Mouse (Mus musculus) liver, embryonic 12.5 days (tissue): Measurements from ENCODE around the gene Klhdc7a. TPM values are rescaled to one million over a fixed set of nuclear protein-coding genes. Genes with fewer than 3 reads are reported as not detected.
A peak's percentile ranks its signal among the peaks of the same experiment; 100 is the strongest.

Experiments
- ATAC-seq: fragments of 200-750 bp; cut with Nextera tagmentation; 2 replicates; pipeline ENCODE4 v1.8.0; 2017; ENCODE audit warnings: moderate number of reproducible peaks, mild to moderate bottlenecking, moderate library complexity
- H3K27ac ChIP-seq: fragments of 300-500 bp; sonication (generic); 2 replicates; pipeline ENCODE4 v1.5.1; 2016; ENCODE audit warnings: mild to moderate bottlenecking
- H3K27me3 ChIP-seq: fragments of 300-500 bp; sonication (generic); replicated peaks from 2 replicates; pipeline ENCODE4 v1.6.1; 2016; ENCODE audit warnings: mild to moderate bottlenecking, moderate library complexity
- H3K36me3 ChIP-seq: fragments of 300-500 bp; sonication (generic); 2 replicates; pipeline ENCODE4 v1.6.1; 2016; ENCODE audit warnings: mild to moderate bottlenecking, moderate library complexity
- H3K4me1 ChIP-seq: fragments of 300-500 bp; sonication (generic); 2 replicates; pipeline ENCODE4 v1.6.1; 2016
- H3K4me2 ChIP-seq: fragments of 300-500 bp; sonication (generic); 2 replicates; pipeline ENCODE4 v1.6.1; 2016; ENCODE audit warnings: mild to moderate bottlenecking, moderate library complexity
- H3K4me3 ChIP-seq: fragments of 300-500 bp; sonication (generic); 2 replicates; pipeline ENCODE4 v1.5.1; 2016; ENCODE audit warnings: mild to moderate bottlenecking, moderate library complexity
- H3K9ac ChIP-seq: fragments of 300-500 bp; sonication (generic); 2 replicates; pipeline ENCODE4 v1.6.1; 2016; ENCODE audit warnings: mild to moderate bottlenecking, moderate library complexity
- H3K9me3 ChIP-seq: fragments of 300-500 bp; sonication (generic); replicated peaks from 2 replicates; pipeline ENCODE4 v1.6.1; 2016; ENCODE audit warnings: mild to moderate bottlenecking, moderate library complexity
- WGBS: fragments of 180-500 bp; shearing (Covaris S2); methylation state at CpG from one replicate; pipeline ENCODE4 v1.1.7; 2016; ENCODE audit not compliant: insufficient replicate concordance; 5-methylcytosine and 5-hydroxymethylcytosine counted together
- polyA plus RNA-seq: library from polyadenylated mRNA; unstranded; fragments of >200 nt; fragmentation: Nextera tagmentation; extraction: Ambion mirVana; gene quantifications from 2 replicates; pipeline ENCODE4 v1.2.1, GENCODE M21; 2016

Klhdc7a gene
- polyA plus RNA-seq, 1 experiment from 2014 or later: 0.06 TPM

DNA sequence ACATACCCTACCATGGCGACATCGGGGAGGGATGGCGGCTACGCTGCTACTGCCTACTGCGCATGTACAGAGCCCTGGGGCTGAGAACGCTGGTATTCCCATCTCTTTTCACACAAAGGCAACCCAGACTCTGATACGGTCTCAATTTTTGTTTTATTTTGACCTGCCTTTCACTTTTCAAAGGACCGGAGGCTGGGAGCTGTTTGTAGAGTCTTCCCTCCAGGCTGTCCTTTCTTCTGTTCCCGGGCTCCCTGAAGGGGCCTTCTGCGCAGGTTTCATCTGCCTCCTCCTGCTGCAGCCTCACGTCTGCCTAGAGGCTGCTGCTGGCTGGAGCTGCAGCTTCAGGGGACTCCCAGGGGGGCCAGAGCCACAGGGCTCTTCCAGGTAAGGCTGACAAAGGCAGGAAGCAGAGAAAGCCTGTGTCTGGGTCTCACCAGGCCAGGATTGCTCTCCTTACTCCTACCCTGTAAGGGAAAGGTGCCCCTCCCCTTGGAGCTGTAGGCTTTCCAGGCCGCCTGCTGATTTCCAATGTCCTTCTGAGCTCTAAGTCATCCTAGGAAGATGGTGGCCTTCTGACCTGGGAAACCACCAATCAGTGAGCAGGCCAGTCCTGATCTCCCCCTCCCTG is 7.6 kb downstream of the Klhdc7a start:
- H3K9me3 ChIP-seq: 0 out of 2 replicates have a peak, but pooled peaks cover 4% of the 10 kb centered on the region
- no peaks in the 10 kb centered on the region for H3K4me1 ChIP-seq
- ATAC-seq: no peak
- no peak overlapping the region for H3K4me2 ChIP-seq
- no peak overlapping the region for H3K4me3 ChIP-seq
- no peaks in the 10 kb centered on the region for H3K36me3 ChIP-seq
- no peak overlapping the region for H3K9ac ChIP-seq
- no peaks in the 10 kb centered on the region for H3K27me3 ChIP-seq
- WGBS: 71% methylated on average over 12 of the region's 12 CpGs
- H3K27ac ChIP-seq: no peak overlapping the region

DNA sequence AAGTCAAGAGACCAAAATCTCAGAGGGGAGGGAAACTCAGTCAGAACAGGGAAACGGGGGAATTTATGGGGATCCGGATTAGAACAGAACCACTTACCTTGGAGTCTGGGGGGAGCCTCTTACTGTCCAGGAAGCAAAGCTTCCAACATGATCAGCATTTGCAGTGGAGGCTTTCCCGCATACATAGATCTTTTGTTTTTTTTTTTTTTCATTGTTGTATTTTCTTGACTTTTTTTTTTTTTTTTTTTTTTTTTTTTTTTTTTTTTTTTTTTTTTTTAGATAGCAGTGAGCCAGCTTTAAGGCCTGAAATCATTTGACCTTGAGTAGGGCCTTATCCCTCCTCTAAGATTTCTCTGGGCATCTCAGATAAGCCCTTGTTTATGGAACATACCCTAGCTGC is 8.6 kb downstream of the Klhdc7a start:
- Histone ChIP-seq H3K4me2 (no peak overlapping the region), H3K9ac (no peak overlapping the region), H3K4me1 (no peaks in the 10 kb centered on the region), H3K27ac (no peak overlapping the region), H3K27me3 (no peaks in the 10 kb centered on the region), H3K9me3 (0 out of 2 replicates have a peak, but pooled peaks cover 4% of the 10 kb centered on the region), H3K4me3 (no peak overlapping the region), H3K36me3 (no peaks in the 10 kb centered on the region)
- 73% methylated on average over 3 of the region's 3 CpGs for WGBS
- no peak for ATAC-seq

DNA sequence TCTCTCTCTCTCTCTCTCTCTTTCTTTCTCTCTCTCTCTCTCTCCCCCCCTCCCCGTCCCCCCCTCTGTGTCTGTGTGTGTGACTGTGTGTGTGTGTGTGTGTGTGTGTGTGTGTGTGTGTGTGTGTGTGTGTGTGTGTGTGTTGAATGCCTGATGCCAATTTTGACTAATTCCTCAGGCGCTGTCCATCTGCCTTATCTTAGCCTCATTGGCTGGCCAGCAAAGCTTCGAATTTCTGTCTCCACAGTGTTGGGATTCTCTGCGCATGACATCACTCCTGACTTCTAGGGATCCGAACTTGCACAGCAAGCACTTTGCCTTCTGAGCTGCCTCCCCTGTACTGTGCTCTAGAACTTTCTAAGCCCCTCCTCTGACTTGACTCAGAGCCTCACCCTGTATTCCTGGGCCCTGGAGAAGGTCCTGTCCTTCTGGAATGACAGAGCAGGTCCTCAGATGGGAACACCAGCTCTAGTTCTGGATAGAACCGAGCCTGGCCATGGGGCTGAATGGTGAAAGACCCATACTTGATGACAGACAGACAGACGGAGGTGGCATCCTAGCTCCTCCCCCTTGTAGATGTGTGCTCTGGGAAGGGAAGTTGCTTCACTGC is 16.8 kb downstream of the Klhdc7a start:
- no peak for ATAC-seq
- Histone ChIP-seq H3K27me3 (no peaks in the 10 kb centered on the region; the same call in 1 of the 2 replicates), H3K4me2 (no peak overlapping the region), H3K4me3 (no peak overlapping the region), H3K9me3 (peaks cover 6% of the 10 kb centered on the region; the same call in 1 of the 2 replicates), H3K9ac (no peak overlapping the region), H3K36me3 (no peaks in the 10 kb centered on the region), H3K4me1 (no peaks in the 10 kb centered on the region), H3K27ac (no peak overlapping the region)
- 36% methylated on average over 6 of the region's 7 CpGs for WGBS

DNA sequence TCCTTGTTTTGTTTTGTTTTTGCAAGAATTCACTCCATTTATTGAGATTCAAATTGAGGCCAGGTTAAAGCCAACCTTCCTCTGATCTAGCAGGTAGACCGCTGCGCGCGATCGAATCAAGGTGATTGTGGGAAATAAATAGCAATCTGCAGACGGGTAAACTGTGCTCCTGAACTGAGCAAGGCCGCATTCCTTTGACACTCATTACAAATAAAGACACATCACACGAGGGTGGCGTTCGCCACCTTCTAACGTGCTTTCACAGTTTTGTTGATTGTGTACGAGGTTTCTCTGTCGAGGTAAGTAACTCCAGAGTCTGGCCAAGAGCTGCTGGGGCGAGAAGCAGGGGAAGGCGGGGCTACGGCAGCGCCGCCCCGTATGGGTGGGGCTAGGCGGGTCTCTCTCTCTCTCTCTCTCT is 17.4 kb downstream of the Klhdc7a start:
- 2% methylated on average over 20 of the region's 20 CpGs for WGBS
- no peak overlapping the region for H3K9ac ChIP-seq
- H3K27ac ChIP-seq: no peak overlapping the region
- no peaks in the 10 kb centered on the region; the same call in 1 of the 2 replicates for H3K27me3 ChIP-seq
- H3K36me3 ChIP-seq: no peaks in the 10 kb centered on the region
- H3K4me3 ChIP-seq: no peak overlapping the region
- peaks cover 6% of the 10 kb centered on the region; the same call in 1 of the 2 replicates for H3K9me3 ChIP-seq
- H3K4me1 ChIP-seq: no peaks in the 10 kb centered on the region
- peak overlapping the region; percentile 35 for H3K4me2 ChIP-seq
- no peak for ATAC-seq

DNA sequence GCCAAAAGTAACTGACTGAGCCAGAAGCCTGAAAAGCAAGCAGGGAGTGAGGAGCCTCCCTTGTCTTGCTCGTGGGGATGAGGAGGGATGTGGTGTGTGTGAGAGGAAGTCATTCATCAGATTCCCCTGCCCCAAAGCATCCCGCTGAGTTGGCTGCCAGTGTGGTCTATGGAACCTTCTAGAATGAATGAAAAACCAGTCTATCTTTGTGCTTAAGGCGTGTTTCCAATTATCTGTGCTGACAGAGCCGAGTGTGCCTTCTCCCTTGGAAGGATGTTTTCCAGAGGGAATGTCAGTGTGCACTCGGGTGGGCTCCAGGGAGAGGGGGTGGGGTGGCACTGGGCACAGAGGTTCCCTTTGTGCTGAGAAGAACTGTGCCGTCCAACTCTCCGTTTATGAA is 19.2 kb downstream of the Klhdc7a start:
- Histone ChIP-seq H3K9me3 (peaks cover 6% of the 10 kb centered on the region; the same call in 1 of the 2 replicates), H3K9ac (no peak overlapping the region), H3K4me3 (no peak overlapping the region), H3K4me2 (no peak overlapping the region), H3K27me3 (no peaks in the 10 kb centered on the region; the same call in 1 of the 2 replicates), H3K36me3 (no peaks in the 10 kb centered on the region), H3K4me1 (no peaks in the 10 kb centered on the region), H3K27ac (no peak overlapping the region)
- WGBS: 25% methylated on average over 7 of the region's 7 CpGs
- no peak for ATAC-seq

DNA sequence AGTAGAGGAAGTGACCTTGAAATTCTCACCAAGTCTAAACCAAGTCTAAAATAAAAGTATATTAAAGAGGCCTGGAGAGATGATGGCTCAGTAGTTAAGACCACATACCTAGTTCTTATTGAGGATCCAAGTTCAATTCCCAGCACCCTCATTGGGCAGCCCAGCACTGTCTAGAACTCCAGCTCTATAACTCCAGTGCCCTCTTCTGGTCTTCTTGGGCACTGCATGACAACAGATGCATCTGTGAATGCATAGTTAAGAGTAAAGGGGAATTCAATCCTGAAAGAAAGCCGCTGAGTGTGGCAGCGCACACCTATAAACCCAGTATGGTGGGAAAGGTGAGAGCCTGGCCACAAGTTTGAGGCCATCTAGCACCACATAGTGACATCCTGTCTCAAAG is 20.5 kb downstream of the Klhdc7a start:
- H3K36me3 ChIP-seq: no peaks in the 10 kb centered on the region
- H3K9ac ChIP-seq: no peak overlapping the region
- H3K27me3 ChIP-seq: no peaks in the 10 kb centered on the region; the same call in 1 of the 2 replicates
- no peak overlapping the region for H3K4me2 ChIP-seq
- no peak overlapping the region for H3K27ac ChIP-seq
- H3K4me1 ChIP-seq: no peaks in the 10 kb centered on the region
- WGBS: 79% methylated on average over 2 of the region's 2 CpGs
- peaks cover 3% of the 10 kb centered on the region; the same call in 1 of the 2 replicates for H3K9me3 ChIP-seq
- no peak overlapping the region for H3K4me3 ChIP-seq
- no peak for ATAC-seq

DNA sequence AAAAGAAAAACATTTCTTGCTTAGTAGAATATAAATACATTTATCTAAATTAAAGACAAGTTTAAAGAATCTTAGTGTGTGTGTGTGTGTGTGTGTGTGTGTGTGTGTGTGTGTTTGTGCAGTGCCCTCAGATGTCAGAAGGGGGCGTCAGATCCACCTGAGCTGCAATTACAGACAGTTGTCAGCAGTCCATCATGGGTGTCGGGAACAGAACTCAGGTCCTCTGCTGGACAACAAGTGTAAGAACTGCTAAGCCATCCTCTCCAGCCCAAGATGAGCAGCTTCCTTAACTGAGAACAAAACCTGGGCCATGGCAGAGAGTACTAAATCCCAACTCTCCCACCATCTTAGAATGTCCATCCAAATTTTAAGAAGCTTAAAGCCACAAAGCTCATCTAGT is 26.0 kb downstream of the Klhdc7a start:
- WGBS: 51% methylated on average over 2 of the region's 2 CpGs
- no peak overlapping the region for H3K4me3 ChIP-seq
- ATAC-seq: no peak
- no peak overlapping the region for H3K27ac ChIP-seq
- no peaks in the 10 kb centered on the region; the same call in 1 of the 2 replicates for H3K9me3 ChIP-seq
- H3K4me1 ChIP-seq: no peaks in the 10 kb centered on the region
- H3K4me2 ChIP-seq: no peak overlapping the region
- no peak overlapping the region for H3K9ac ChIP-seq
- H3K36me3 ChIP-seq: no peaks in the 10 kb centered on the region
- no peaks in the 10 kb centered on the region for H3K27me3 ChIP-seq

DNA sequence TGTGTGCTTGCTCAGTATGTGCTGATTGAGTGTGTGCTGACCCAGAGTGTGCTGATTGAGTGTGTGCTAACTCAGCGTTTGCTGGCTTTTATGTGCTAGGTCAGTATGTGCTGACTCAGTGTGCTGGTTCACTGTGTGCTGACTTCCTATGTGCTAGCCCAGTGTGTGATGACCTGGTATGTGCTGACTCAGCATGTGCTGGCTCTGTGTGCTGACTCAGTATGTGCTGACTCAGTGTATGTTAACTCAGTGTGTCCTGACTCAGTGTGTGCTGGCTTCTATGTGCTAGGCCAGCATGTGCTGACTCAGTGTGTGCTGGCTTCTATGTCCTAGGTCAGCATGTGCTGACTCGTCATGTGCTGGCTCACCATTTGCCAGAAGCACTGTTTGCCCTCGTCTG is 32.3 kb downstream of the Klhdc7a start:
- WGBS: 46% methylated on average over 3 of the region's 3 CpGs
- no peaks in the 10 kb centered on the region for H3K4me1 ChIP-seq
- ATAC-seq: no peak
- no peaks in the 10 kb centered on the region for H3K36me3 ChIP-seq
- no peaks in the 10 kb centered on the region for H3K9me3 ChIP-seq
- no peak overlapping the region for H3K27ac ChIP-seq
- no peak overlapping the region for H3K9ac ChIP-seq
- H3K4me2 ChIP-seq: no peak overlapping the region
- H3K4me3 ChIP-seq: no peak overlapping the region
- H3K27me3 ChIP-seq: peaks cover 20% of the 10 kb centered on the region; the same call in 1 of the 2 replicates

DNA sequence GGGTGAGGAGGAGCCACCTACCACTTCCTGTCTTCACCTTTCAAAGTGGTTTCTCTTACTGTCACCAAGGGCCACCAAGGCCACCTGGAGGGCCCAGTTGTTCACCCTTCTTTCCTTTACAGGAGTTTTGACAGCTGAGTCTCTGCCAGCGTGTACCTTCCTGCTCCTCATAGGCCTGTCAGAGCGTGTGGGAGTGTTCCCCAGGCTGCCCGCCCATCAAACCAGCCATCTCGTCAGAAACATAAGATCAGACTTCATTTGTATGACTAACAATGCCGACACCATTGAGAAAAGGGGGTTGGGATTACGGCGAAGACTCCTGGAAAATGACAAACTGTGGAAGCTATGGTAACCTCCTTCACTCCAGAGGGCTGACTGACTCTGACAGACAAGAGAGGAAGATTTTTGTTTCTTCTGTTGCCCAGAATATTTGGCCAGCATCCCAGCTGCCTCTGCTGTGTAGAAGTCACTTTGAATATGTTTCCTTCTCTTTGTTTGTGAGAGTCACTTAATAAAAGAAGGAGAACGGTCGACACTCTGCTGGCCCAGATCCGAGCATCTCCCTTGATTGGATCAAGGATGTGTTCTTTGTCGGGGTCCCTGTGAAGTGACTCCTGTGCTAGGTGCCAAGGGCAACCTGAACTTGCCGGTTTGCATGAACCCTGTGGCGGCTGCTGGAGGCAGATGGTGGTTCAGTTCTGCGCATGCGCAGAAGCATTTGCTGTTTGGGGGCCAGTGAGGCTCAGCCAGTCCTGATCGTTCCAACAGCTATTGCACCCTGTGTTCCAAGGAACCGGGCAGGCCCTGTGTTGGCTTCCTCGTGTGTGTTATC is 34.6 kb downstream of the Klhdc7a start:
- Histone ChIP-seq H3K36me3 (no peaks in the 10 kb centered on the region), H3K27ac (no peak overlapping the region), H3K27me3 (peaks cover 28% of the 10 kb centered on the region), H3K9ac (no peak overlapping the region), H3K4me3 (no peak overlapping the region), H3K4me1 (no peaks in the 10 kb centered on the region), H3K4me2 (no peak overlapping the region), H3K9me3 (no peaks in the 10 kb centered on the region)
- 62% methylated on average over 18 of the region's 18 CpGs for WGBS
- no peak for ATAC-seq

DNA sequence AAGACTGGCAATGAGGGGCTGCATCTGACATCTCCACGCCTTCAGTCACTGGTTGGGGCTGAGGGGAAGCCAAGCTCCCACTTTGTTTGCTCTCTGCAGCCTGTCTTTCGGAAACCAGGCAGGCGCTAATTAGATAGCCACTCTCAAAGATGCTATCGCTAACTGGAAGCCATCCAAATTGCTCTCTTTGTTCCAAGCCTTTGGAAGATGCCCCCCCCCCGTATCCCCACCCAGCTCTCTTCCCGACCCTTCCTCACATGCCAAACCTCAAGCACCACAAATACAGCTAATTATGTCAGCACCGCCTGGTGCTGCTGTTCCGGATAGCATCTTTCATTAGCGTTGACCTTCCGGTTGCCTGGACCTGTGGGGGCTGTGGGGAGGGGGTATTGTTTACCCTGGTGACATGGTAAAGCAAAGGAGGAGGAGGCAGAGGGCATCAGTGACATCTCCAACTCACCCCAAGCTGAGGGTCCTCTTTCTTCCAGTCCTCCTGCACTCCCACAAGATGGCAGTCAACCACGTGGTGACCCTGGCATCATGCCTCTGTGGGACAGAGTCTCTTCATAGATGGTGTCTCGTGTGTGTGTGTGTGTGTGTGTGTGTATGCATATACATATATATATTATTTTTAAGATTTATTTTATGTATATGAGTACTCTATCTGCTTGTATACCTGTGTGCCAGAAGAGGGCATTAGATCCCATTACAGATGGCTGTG is 35.9 kb downstream of the Klhdc7a start:
- 16% methylated on average over 12 of the region's 12 CpGs for WGBS
- Histone ChIP-seq H3K36me3 (no peaks in the 10 kb centered on the region), H3K4me3 (no peak overlapping the region), H3K9ac (no peak overlapping the region), H3K4me1 (no peaks in the 10 kb centered on the region), H3K27me3 (peaks cover 35% of the 10 kb centered on the region), H3K27ac (no peak overlapping the region), H3K4me2 (no peak overlapping the region), H3K9me3 (no peaks in the 10 kb centered on the region)
- ATAC-seq: no peak

DNA sequence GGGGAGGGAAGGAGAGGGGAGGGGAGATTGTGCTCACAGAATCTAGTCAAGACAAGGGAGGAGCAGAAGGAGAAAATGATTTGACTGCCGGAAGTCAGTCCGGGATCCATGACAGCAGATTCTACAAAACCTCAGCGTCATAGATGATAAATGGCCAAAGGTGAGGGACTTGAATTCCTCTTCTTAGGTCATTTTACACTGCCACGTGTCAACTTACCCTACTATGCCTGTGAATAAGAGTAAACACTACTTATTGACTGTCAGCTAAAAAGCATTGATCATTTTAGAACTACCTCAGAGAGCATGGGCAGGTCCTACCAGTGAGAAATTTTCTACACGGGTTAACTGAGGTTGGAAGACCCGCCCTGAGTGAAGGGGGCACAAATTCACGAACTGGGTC is 36.9 kb downstream of the Klhdc7a start:
- no peaks in the 10 kb centered on the region for H3K4me1 ChIP-seq
- H3K9me3 ChIP-seq: no peaks in the 10 kb centered on the region
- no peak overlapping the region for H3K27ac ChIP-seq
- WGBS: 31% methylated on average over 7 of the region's 7 CpGs
- no peaks in the 10 kb centered on the region for H3K36me3 ChIP-seq
- no peak overlapping the region for H3K4me3 ChIP-seq
- no peak overlapping the region for H3K4me2 ChIP-seq
- no peak overlapping the region for H3K9ac ChIP-seq
- no peak for ATAC-seq
- H3K27me3 ChIP-seq: peaks cover 46% of the 10 kb centered on the region
